Mouse (Mus musculus) thymus, postnatal 25 days (tissue): ENCODE data around the gene Gja1.

Experiments used
- DNase-seq: peaks from one replicate; pipeline ENCODE4 v3.0.0; 2022

Gene Gja1

GRCm38 (mm10) chr10:56422518-56422917 lies 45.4 kb downstream of the Gja1 start:
- no peak for DNase-seq

GRCm38 (mm10) chr10:56425016-56425798 lies 48.1 kb downstream of the Gja1 start:
- DNase-seq = no peak

GRCm38 (mm10) chr10:56426369-56426768 lies 49.2 kb downstream of the Gja1 start:
- DNase-seq = no peak

- no peak for DNase-seq
These were observed 50.3 kb downstream of the Gja1 start for GRCm38 (mm10) chr10:56427382-56427781.

- no peak for DNase-seq
These were observed 50.7 kb downstream of the Gja1 start for GRCm38 (mm10) chr10:56427827-56428226.

- no peak for DNase-seq
These were observed 51.9 kb downstream of the Gja1 start for GRCm38 (mm10) chr10:56429011-56429410.

GRCm38 (mm10) chr10:56431600-56432389 lies 54.7 kb downstream of the Gja1 start:
- no peak for DNase-seq

- no peak for DNase-seq
These were observed 55.2 kb downstream of the Gja1 start for GRCm38 (mm10) chr10:56432390-56432709.

- DNase-seq = no peak
These were observed 60.2 kb downstream of the Gja1 start for GRCm38 (mm10) chr10:56437290-56437689.

GRCm38 (mm10) chr10:56439638-56440037 lies 62.5 kb downstream of the Gja1 start:
- no peak for DNase-seq

- DNase-seq = no peak
These were observed 67.3 kb downstream of the Gja1 start for GRCm38 (mm10) chr10:56444457-56444856.

- no peak for DNase-seq
These were observed 71.9 kb downstream of the Gja1 start for GRCm38 (mm10) chr10:56449030-56449429.
